Mouse (Mus musculus) MEL (cell line): ENCODE results near the gene Cdk15. TPM values are rescaled to one million over a fixed set of nuclear protein-coding genes. Genes with fewer than 3 reads are reported as not detected.
A peak's percentile ranks its signal among the peaks of the same experiment; 100 is the strongest.

ENCODE experiments used
- DNase-seq: peaks from one replicate; pipeline ENCODE4 v3.0.0; 2011; ENCODE audit warnings: low read depth, low spot score
- H3K27ac ChIP-seq: 2 replicates; pipeline ENCODE4 v1.5.1; 2012; ENCODE audit warnings: low read depth, mild to moderate bottlenecking, control low read depth, low read length, moderate library complexity; ENCODE audit not compliant: control insufficient read depth
- H3K27me3 ChIP-seq, 2 experiments: fragments of 150-350 bp in 1 of 2; sonication (generic) in 1 of 2; 2 replicates each; pipeline ENCODE4 v1.6.1; 2012; ENCODE audit warnings: low read length in 2 of 2, mild to moderate bottlenecking in 2 of 2, improper control_type of control experiment in 1 of 2, moderate library complexity in 1 of 2; ENCODE audit not compliant: insufficient read depth in 2 of 2, control insufficient read depth in 1 of 2
- H3K36me3 ChIP-seq, 2 experiments: 2 replicates each; pipeline ENCODE4 v1.6.1; 2012 to 2014; ENCODE audit warnings: low read length in 2 of 2, improper control_type of control experiment in 1 of 2, inconsistent platforms in 1 of 2, mild to moderate bottlenecking in 1 of 2; ENCODE audit not compliant: insufficient read depth in 2 of 2, control insufficient read depth in 1 of 2
- H3K4me1 ChIP-seq, 2 experiments: fragments of 150-350 bp in 1 of 2; sonication (generic) in 1 of 2; 2 replicates each; pipeline ENCODE4 v1.6.1; 2012; ENCODE audit warnings: low read length in 2 of 2, improper control_type of control experiment in 1 of 2, mild to moderate bottlenecking in 1 of 2; ENCODE audit not compliant: insufficient read depth in 2 of 2, control insufficient read depth in 1 of 2
- H3K4me3 ChIP-seq, 2 experiments: fragments of 150-350 bp in 1 of 2; sonication (generic) in 1 of 2; 2 replicates each; pipeline ENCODE4 v1.5.1; 2012; ENCODE audit warnings: low read depth in 2 of 2, low read length in 2 of 2, mild to moderate bottlenecking in 2 of 2, moderate library complexity in 2 of 2, control low read depth in 1 of 2, improper control_type of control experiment in 1 of 2; ENCODE audit not compliant: control insufficient read depth in 1 of 2, insufficient read depth in 1 of 2
- H3K79me2 ChIP-seq: 2 replicates; pipeline ENCODE4 v1.6.1; 2012; ENCODE audit warnings: mild to moderate bottlenecking, low read length, moderate library complexity; ENCODE audit not compliant: control insufficient read depth, poor library complexity, insufficient read depth
- H3K9ac ChIP-seq: 2 replicates; pipeline ENCODE4 v1.6.1; 2012; ENCODE audit warnings: low read depth, mild to moderate bottlenecking, control low read depth, low read length, moderate library complexity; ENCODE audit not compliant: control insufficient read depth, poor library complexity, severe bottlenecking
- H3K9me3 ChIP-seq: fragments of 150-350 bp; sonication (generic); replicated peaks from 2 replicates; pipeline ENCODE4 v1.6.1; 2012; ENCODE audit warnings: mild to moderate bottlenecking, low read length, improper control_type of control experiment, moderate library complexity; ENCODE audit not compliant: insufficient read depth
- BHLHE40 ChIP-seq: IDR thresholded peaks from 2 replicates; pipeline ENCODE4 v1.6.1; 2012; ENCODE audit warnings: low read depth, mild to moderate bottlenecking, inconsistent platforms, low read length, improper control_type of control experiment, borderline replicate concordance
- CTCF ChIP-seq, 3 experiments: IDR thresholded peaks in 2 of 3; conservative IDR thresholded peaks in 1 of 3; 2 replicates each; pipeline ENCODE4 v1.5.1; 2011 to 2012; ENCODE audit warnings: low read length in 3 of 3, low read depth in 2 of 3, mild to moderate bottlenecking in 2 of 3, improper control_type of control experiment in 1 of 3, inconsistent platforms in 1 of 3, mixed read lengths in 1 of 3, moderate library complexity in 1 of 3; ENCODE audit not compliant: control insufficient read depth in 1 of 3, insufficient read depth in 1 of 3, poor library complexity in 1 of 3, severe bottlenecking in 1 of 3
- ETS1 ChIP-seq: IDR thresholded peaks from 2 replicates; pipeline ENCODE4 v1.6.1; 2012; ENCODE audit warnings: low read depth, mild to moderate bottlenecking, inconsistent platforms, low read length, improper control_type of control experiment, moderate library complexity
- GABPA ChIP-seq: IDR thresholded peaks from 2 replicates; pipeline ENCODE4 v1.6.1; 2012; ENCODE audit warnings: low read depth, mild to moderate bottlenecking, inconsistent platforms, low read length, improper control_type of control experiment, moderate library complexity
- GATA1 ChIP-seq: IDR thresholded peaks from 2 replicates; pipeline ENCODE4 v1.6.1; 2011; ENCODE audit warnings: low read depth, low read length, improper control_type of control experiment
- JUND ChIP-seq: IDR thresholded peaks from 2 replicates; pipeline ENCODE4 v1.6.1; 2011; ENCODE audit warnings: low read depth, mild to moderate bottlenecking, improper control_type of control experiment, low read length
- MAX ChIP-seq: IDR thresholded peaks from 2 replicates; pipeline ENCODE4 v1.6.1; 2011; ENCODE audit warnings: low read length, improper control_type of control experiment
- MAZ ChIP-seq: IDR thresholded peaks from 2 replicates; pipeline ENCODE4 v1.6.1; 2012; ENCODE audit warnings: low read depth, mild to moderate bottlenecking, inconsistent platforms, low read length, improper control_type of control experiment
- MEF2A ChIP-seq: IDR thresholded peaks from 2 replicates; pipeline ENCODE4 v1.6.1; 2014; ENCODE audit warnings: low read depth, mild to moderate bottlenecking, inconsistent platforms, low read length, improper control_type of control experiment; ENCODE audit not compliant: poor library complexity, insufficient replicate concordance, severe bottlenecking; ENCODE audit errors: extremely low read depth
- MXI1 ChIP-seq: IDR thresholded peaks from 2 replicates; pipeline ENCODE4 v1.6.1; 2011; ENCODE audit warnings: mild to moderate bottlenecking, low read depth, low read length, improper control_type of control experiment
- MYC ChIP-seq: IDR thresholded peaks from 2 replicates; pipeline ENCODE4 v1.6.1; 2011; ENCODE audit warnings: low read depth, mild to moderate bottlenecking, low read length, improper control_type of control experiment, moderate library complexity
- NRF1 ChIP-seq: IDR thresholded peaks from 2 replicates; pipeline ENCODE4 v1.6.1; 2014; ENCODE audit warnings: low read depth, mild to moderate bottlenecking, inconsistent platforms, low read length, improper control_type of control experiment, moderate library complexity; ENCODE audit not compliant: poor library complexity, insufficient read depth, severe bottlenecking
- POLR2AphosphoS2 ChIP-seq: IDR thresholded peaks from 2 replicates; pipeline ENCODE4 v1.6.1; 2011; ENCODE audit warnings: low read length, improper control_type of control experiment
- POLR2AphosphoS5 ChIP-seq: IDR thresholded peaks from 2 replicates; pipeline ENCODE4 v1.6.1; 2012; ENCODE audit warnings: low read depth, borderline replicate concordance, mild to moderate bottlenecking, inconsistent platforms, low read length, moderate library complexity, mixed read lengths
- RCOR1 ChIP-seq: IDR thresholded peaks from 2 replicates; pipeline ENCODE4 v1.6.1; 2012; ENCODE audit warnings: low read depth, mild to moderate bottlenecking, inconsistent platforms, low read length, improper control_type of control experiment
- SIN3A ChIP-seq: IDR thresholded peaks from 2 replicates; pipeline ENCODE4 v1.6.1; 2012; ENCODE audit warnings: low read length, improper control_type of control experiment, inconsistent platforms
- SMC3 ChIP-seq: IDR thresholded peaks from 2 replicates; pipeline ENCODE4 v1.6.1; 2011; ENCODE audit warnings: low read depth, low read length, improper control_type of control experiment
- TAL1 ChIP-seq: IDR thresholded peaks from 2 replicates; pipeline ENCODE4 v1.6.1; 2012; ENCODE audit warnings: mild to moderate bottlenecking, inconsistent platforms, low read length, moderate library complexity, mixed read lengths
- TBP ChIP-seq: IDR thresholded peaks from 2 replicates; pipeline ENCODE4 v1.8.0; 2011; ENCODE audit warnings: low read depth, low read length, improper control_type of control experiment
- TCF12 ChIP-seq: IDR thresholded peaks from 2 replicates; pipeline ENCODE4 v1.6.1; 2014; ENCODE audit warnings: low read depth, mild to moderate bottlenecking, inconsistent platforms, low read length, improper control_type of control experiment, moderate library complexity
- USF1 ChIP-seq: IDR thresholded peaks from 2 replicates; pipeline ENCODE4 v1.6.1; 2014; ENCODE audit warnings: low read depth, mild to moderate bottlenecking, inconsistent platforms, low read length, improper control_type of control experiment, moderate library complexity
- USF2 ChIP-seq, 2 experiments: IDR thresholded peaks; 2 replicates each; pipeline ENCODE4 v1.6.1; 2011 to 2012; ENCODE audit warnings: improper control_type of control experiment in 2 of 2, low read length in 2 of 2, borderline replicate concordance in 1 of 2, inconsistent platforms in 1 of 2, low read depth in 1 of 2, mild to moderate bottlenecking in 1 of 2; ENCODE audit not compliant: insufficient read depth in 1 of 2
- ZC3H11A ChIP-seq: IDR thresholded peaks from 2 replicates; pipeline ENCODE4 v1.6.1; 2012; ENCODE audit warnings: low read depth, mild to moderate bottlenecking, inconsistent platforms, low read length, improper control_type of control experiment
- ZKSCAN1 ChIP-seq: IDR thresholded peaks from 2 replicates; pipeline ENCODE4 v1.6.1; 2012; ENCODE audit warnings: low read depth, mild to moderate bottlenecking, inconsistent platforms, low read length, improper control_type of control experiment, moderate library complexity
- ZMIZ1 ChIP-seq: IDR thresholded peaks from 2 replicates; pipeline ENCODE4 v1.6.1; 2012; ENCODE audit warnings: low read depth, mild to moderate bottlenecking, inconsistent platforms, low read length, improper control_type of control experiment, moderate library complexity
- polyA plus RNA-seq, 2 experiments: library from polyadenylated mRNA; stranded (reverse) in 1 of 2; unstranded in 1 of 2; fragments of >175 nt in 1 of 2; fragments of >200 nt in 1 of 2; gene quantifications; 2 replicates each; pipeline versions ENCODE4 v1.2.1 to v1.2.4; 2012; ENCODE audit warnings: low replicate concordance in 2 of 2, low read depth in 1 of 2; ENCODE audit not compliant: insufficient read length in 2 of 2, insufficient read depth in 1 of 2, missing spikeins in 1 of 2
- total RNA-seq: library from RNA; depleted of rRNA; stranded (reverse); fragments of 300-350 nt; gene quantifications from 2 replicates; pipeline ENCODE4 v1.2.3, GENCODE M21; 2012

Gene Cdk15
- total and polyA plus RNA-seq, 3 experiments = not detected

GRCm38 (mm10) chr1:59228552-59228951 is 28.2 kb upstream of the Cdk15 start:
- Histone ChIP-seq H3K27ac (no peak overlapping the region), H3K36me3 (no peaks in the 10 kb centered on the region), H3K9ac (no peak overlapping the region), H3K4me3 (no peak overlapping the region), H3K27me3 (no peaks in the 10 kb centered on the region), H3K4me1 (no peaks in the 10 kb centered on the region), H3K79me2 (no peaks in the 10 kb centered on the region), H3K9me3 (no peaks in the 10 kb centered on the region)
- DNase-seq = no peak
- no peak for TF ChIP-seq TAL1
- no peak for TF ChIP-seq ZC3H11A
- no peak for TF ChIP-seq SIN3A
- no peak for TF ChIP-seq BHLHE40
- no peak for TF ChIP-seq SMC3

GRCm38 (mm10) chr1:59229187-59229586 is 27.5 kb upstream of the Cdk15 start:
- Histone ChIP-seq H3K27ac (no peak overlapping the region), H3K4me3 (no peak overlapping the region), H3K4me1 (no peaks in the 10 kb centered on the region), H3K27me3 (no peaks in the 10 kb centered on the region), H3K9ac (no peak overlapping the region), H3K36me3 (no peaks in the 10 kb centered on the region), H3K79me2 (no peaks in the 10 kb centered on the region), H3K9me3 (no peaks in the 10 kb centered on the region)
- TF ChIP-seq ETS1 (no peak), GATA1 (no peak), TAL1 (no peak), ZKSCAN1 (no peak), ZMIZ1 (no peak), NRF1 (no peak)
- DNase-seq = no peak

GRCm38 (mm10) chr1:59236856-59237441 is 19.8 kb upstream of the Cdk15 start, which contains the start of gene Als2:
Gene Als2 (minus strand): TSS chr1:59237231.
- Histone ChIP-seq H3K4me1 (peaks cover 2 to 8% of the 10 kb centered on the region in 2 experiments; a peak in 2 of 4 replicates), H3K27ac (peak within 1 kb of the TSS; percentile 32), H3K27me3 (no peaks in the 10 kb centered on the region), H3K9me3 (no peaks in the 10 kb centered on the region), H3K79me2 (peaks cover 3% of the 10 kb centered on the region; the same call in 1 of the 2 replicates), H3K9ac (peak within 1 kb of the TSS; percentile 83), H3K4me3 (peak within 1 kb of the TSS; percentile 86 to 91), H3K36me3 (no peaks in the 10 kb centered on the region)
- peak; percentile 97 for DNase-seq
- no peak for TF ChIP-seq JUND
- TF ChIP-seq RCOR1 = no peak
- no peak; the same call in 1 of the 2 replicates for TF ChIP-seq POLR2AphosphoS2
- no peak for TF ChIP-seq GABPA
- TF ChIP-seq TBP = no peak
- TF ChIP-seq USF2 (IDR thresholded peaks at IDR 0.05; ENCODE audit: borderline replicate concordance in 1 of 2, insufficient read depth in 1 of 2, low read depth in 1 of 2, low read length in 2 of 2) = no peak
- peak; percentile 81 for TF ChIP-seq USF1
- TF ChIP-seq MEF2A = no peak
- TF ChIP-seq MAX = no peak
- TF ChIP-seq POLR2AphosphoS5 = no peak
- 0 out of 6 replicates have a peak, but pooled peaks of 1 of the 3 experiments have one; percentile 2 for TF ChIP-seq CTCF (IDR thresholded peaks at IDR 0.05 in 2 of 3, conservative IDR thresholded peaks at IDR 0.05 in 1 of 3; ENCODE audit: control insufficient read depth in 1 of 3, insufficient read depth in 1 of 3, low read depth in 2 of 3, low read length in 3 of 3, poor library complexity in 1 of 3, severe bottlenecking in 1 of 3)
- no peak for TF ChIP-seq MAZ
- TF ChIP-seq MYC = no peak
- TF ChIP-seq TAL1 = no peak
- TF ChIP-seq TCF12 = no peak; the same call in 1 of the 2 replicates
- TF ChIP-seq MXI1 = no peak; the same call in 1 of the 2 replicates
- no peak for TF ChIP-seq NRF1
